Mouse (Mus musculus): ENCODE measurements around the gene Tspan1.

Tspan1 gene

GRCm38 (mm10) chr4:116167404-116167803 lies at the start of gene Tspan1:
Gene Tspan1 (minus strand): TSS chr4:116167601.
- peak; percentile 21 for DNase-seq

GRCm38 (mm10) chr4:116217046-116217445 lies 49.6 kb upstream of the Tspan1 start:
- no peak for DNase-seq

GRCm38 (mm10) chr4:116215895-116216605 lies 48.6 kb upstream of the Tspan1 start:
- no peak for DNase-seq

GRCm38 (mm10) chr4:116208891-116209290 lies 41.5 kb upstream of the Tspan1 start:
- no peak for DNase-seq

- no peak for DNase-seq
Observed at GRCm38 (mm10) chr4:116206531-116206930, 39.1 kb upstream of the Tspan1 start.

- DNase-seq: no peak
Observed at GRCm38 (mm10) chr4:116204422-116204821, 37.0 kb upstream of the Tspan1 start.

GRCm38 (mm10) chr4:116198422-116198821 lies 31.0 kb upstream of the Tspan1 start:
- no peak for DNase-seq

- no peak for DNase-seq
Observed at GRCm38 (mm10) chr4:116193583-116194383, 26.4 kb upstream of the Tspan1 start.

GRCm38 (mm10) chr4:116192286-116192835 lies 25.0 kb upstream of the Tspan1 start:
- DNase-seq: peak; percentile 12

- DNase-seq: no peak
Observed at GRCm38 (mm10) chr4:116185083-116185482, 17.7 kb upstream of the Tspan1 start.

GRCm38 (mm10) chr4:116182745-116183144 lies 15.3 kb upstream of the Tspan1 start:
- no peak for DNase-seq

- DNase-seq: no peak
Observed at GRCm38 (mm10) chr4:116182079-116182478, 14.7 kb upstream of the Tspan1 start.

GRCm38 (mm10) chr4:116177140-116177539 lies 9.7 kb upstream of the Tspan1 start:
- DNase-seq: peak; percentile 42

- DNase-seq: peak; percentile 71
Observed at GRCm38 (mm10) chr4:116176543-116176988, 9.2 kb upstream of the Tspan1 start.

- DNase-seq: peak; percentile 43
Observed at GRCm38 (mm10) chr4:116175711-116176542, 8.5 kb upstream of the Tspan1 start.

GRCm38 (mm10) chr4:116175136-116175535 lies 7.7 kb upstream of the Tspan1 start:
- no peak for DNase-seq

- no peak for DNase-seq
Observed at GRCm38 (mm10) chr4:116174466-116175116, 7.2 kb upstream of the Tspan1 start.

- DNase-seq: no peak
Observed at GRCm38 (mm10) chr4:116173752-116174151, 6.4 kb upstream of the Tspan1 start.

- DNase-seq: no peak
Observed at GRCm38 (mm10) chr4:116173072-116173471, 5.7 kb upstream of the Tspan1 start, which contains the start of the genes 1700042G07Rik and Gm49337. Gene 1700042G07Rik (plus strand): TSS chr4:116173372. Gene Gm49337 (plus strand): TSS chr4:116173384.

- no peak for DNase-seq
Observed at GRCm38 (mm10) chr4:116169353-116169672, 1.9 kb upstream of the Tspan1 start.

GRCm38 (mm10) chr4:116168617-116169352 lies 1.4 kb upstream of the Tspan1 start:
- peak; percentile 90 for DNase-seq

Measured in right cerebral cortex, postnatal 14 days (tissue).